Mouse (Mus musculus) CD4-positive naive resting alpha-beta T cell, adult 76 days (primary cell): ENCODE data around the gene Bend3. TPM values are rescaled to one million over a fixed set of nuclear protein-coding genes. Genes with fewer than 3 reads are reported as not detected.

Experiments used
- total RNA-seq: library from RNA; stranded (reverse); gene quantifications from one replicate; pipeline ENCODE4 v1.2.4, GENCODE M21; 2023

Gene Bend3
- total RNA-seq, result 14.5 TPM

GRCm38 (mm10) chr10:43478751-43479435 is at the start of gene Bend3:
TSS of gene Bend3 (plus strand) at chr10:43478831.

GRCm38 (mm10) chr10:43523931-43524330 is 45.3 kb downstream of the Bend3 start, which contains the start of gene Gm9803:
TSS of gene Gm9803 (plus strand) at chr10:43524084.

GRCm38 (mm10) chr10:43540442-43541152 is 62.0 kb downstream of the Bend3 start, which contains the start of gene 1700021F05Rik:
TSS of gene 1700021F05Rik (minus strand) at chr10:43540994.

Other genes starting within 250 kb of the Bend3 start
- not detected for gene Gm9803, start 45.3 kb downstream of the Bend3 start, total RNA-seq
- 17.2 TPM for gene 1700021F05Rik, start 62.2 kb downstream of the Bend3 start, total RNA-seq
- 63.2 TPM for gene Cd24a, start 99.5 kb downstream of the Bend3 start, total RNA-seq